Mouse (Mus musculus) midbrain, postnatal 0 days (tissue): ENCODE results near the gene Crkl. TPM values are rescaled to one million over a fixed set of nuclear protein-coding genes. Genes with fewer than 3 reads are reported as not detected.

ENCODE experiments used
- ATAC-seq: fragments of 200-750 bp; cut with Nextera tagmentation; 2 replicates; pipeline ENCODE4 v1.8.0; 2017; ENCODE audit warnings: moderate number of reproducible peaks, mild to moderate bottlenecking, moderate TSS enrichment, moderate library complexity; ENCODE audit not compliant: low FRiP score
- DNase-seq: peaks from one replicate; pipeline ENCODE4 v3.0.0-alpha.2; 2015; ENCODE audit warnings: low spot score
- H3K27ac ChIP-seq: fragments of 300-500 bp; sonication (generic); 2 replicates; pipeline ENCODE4 v1.5.1; 2014; ENCODE audit warnings: low read depth, mild to moderate bottlenecking, low read length, mixed read lengths
- H3K27me3 ChIP-seq: fragments of 300-500 bp; sonication (generic); 2 replicates; pipeline ENCODE4 v1.6.1; 2014; ENCODE audit warnings: low read length, control low read depth, mixed read lengths; ENCODE audit not compliant: insufficient read depth
- H3K36me3 ChIP-seq: fragments of 300-500 bp; sonication (generic); 2 replicates; pipeline ENCODE4 v1.6.1; 2014; ENCODE audit warnings: low read length, control low read depth, mixed read lengths; ENCODE audit not compliant: insufficient read depth
- H3K4me1 ChIP-seq: fragments of 300-500 bp; sonication (generic); 2 replicates; pipeline ENCODE4 v1.6.1; 2014; ENCODE audit warnings: mild to moderate bottlenecking, control low read depth, antibody characterized with exemption, low read length, mixed read lengths; ENCODE audit not compliant: insufficient read depth
- H3K4me2 ChIP-seq: fragments of 300-500 bp; sonication (generic); 2 replicates; pipeline ENCODE4 v1.6.1; 2014; ENCODE audit warnings: low read depth, mild to moderate bottlenecking, low read length, mixed read lengths; ENCODE audit not compliant: poor library complexity, severe bottlenecking
- H3K4me3 ChIP-seq: fragments of 300-500 bp; sonication (generic); 2 replicates; pipeline ENCODE4 v1.5.1; 2014; ENCODE audit warnings: low read depth, mild to moderate bottlenecking, low read length, moderate library complexity
- H3K9ac ChIP-seq: fragments of 300-500 bp; sonication (generic); replicated peaks from 2 replicates; pipeline ENCODE4 v1.6.1; 2014; ENCODE audit warnings: mild to moderate bottlenecking, low read length, moderate library complexity, mixed read lengths; ENCODE audit not compliant: poor library complexity, severe bottlenecking
- H3K9me3 ChIP-seq: fragments of 300-500 bp; sonication (generic); 2 replicates; pipeline ENCODE4 v1.6.1; 2016; ENCODE audit warnings: low read length, control low read depth
- CTCF ChIP-seq: IDR thresholded peaks from 2 replicates; pipeline ENCODE4 v1.5.1; 2016; ENCODE audit warnings: antibody characterized with exemption, mild to moderate bottlenecking
- WGBS: fragments of 180-500 bp; shearing (Covaris S2); extraction: QIAGEN DNeasy Blood & Tissue Kit; methylation state at CpG from one replicate; pipeline ENCODE4 v1.1.7; 2014; 5-methylcytosine and 5-hydroxymethylcytosine counted together
- polyA plus RNA-seq: library from polyadenylated mRNA; unstranded; fragments of >200 nt; fragmentation: Nextera tagmentation; extraction: Ambion mirVana; gene quantifications from 2 replicates; pipeline ENCODE4 v1.2.1, GENCODE M21; 2015
- total RNA-seq: library from RNA; depleted of rRNA; stranded (reverse); fragments of >200 nt; gene quantifications from 2 replicates; pipeline ENCODE4 v1.2.3, GENCODE M21; 2014

Crkl gene
- total and polyA plus RNA-seq, 2 experiments from 2014 or later, result 47.8 to 61.1 TPM

- Histone ChIP-seq H3K9me3 (no peaks in the 10 kb centered on the region), H3K36me3 (peaks cover 61% of the 10 kb centered on the region), H3K9ac (no peak overlapping the region), H3K4me3 (no peak overlapping the region), H3K4me2 (no peak overlapping the region), H3K4me1 (peaks cover 6% of the 10 kb centered on the region), H3K27me3 (no peaks in the 10 kb centered on the region), H3K27ac (no peak overlapping the region)
- ATAC-seq (no peak), DNase-seq (no peak)
- no peak for TF ChIP-seq CTCF
- WGBS, result 94% methylated on average over 6 of the region's 6 CpGs
These were observed 74.4 kb downstream of the Crkl start for GRCm38 (mm10) chr16:17526223-17526622.

GRCm38 (mm10) chr16:17527606-17528005 is 75.8 kb downstream of the Crkl start:
- Histone ChIP-seq H3K4me1 (peaks cover 10% of the 10 kb centered on the region), H3K9me3 (no peaks in the 10 kb centered on the region), H3K4me2 (no peak overlapping the region), H3K36me3 (peaks cover 47% of the 10 kb centered on the region), H3K27ac (no peak overlapping the region), H3K9ac (no peak overlapping the region), H3K27me3 (no peaks in the 10 kb centered on the region), H3K4me3 (no peak overlapping the region)
- ATAC-seq, result no peak
- TF ChIP-seq CTCF, result no peak
- no peak for DNase-seq

GRCm38 (mm10) chr16:17528276-17528675 is 76.5 kb downstream of the Crkl start:
- no peak for DNase-seq
- WGBS, result 85% methylated on average over 13 of the region's 13 CpGs
- peaks cover 10% of the 10 kb centered on the region for H3K4me1 ChIP-seq
- peaks cover 40% of the 10 kb centered on the region for H3K36me3 ChIP-seq
- H3K4me2 ChIP-seq, result no peak overlapping the region
- ATAC-seq, result no peak
- no peak for TF ChIP-seq CTCF
- H3K27ac ChIP-seq, result no peak overlapping the region
- H3K9ac ChIP-seq, result no peak overlapping the region
- H3K9me3 ChIP-seq, result no peaks in the 10 kb centered on the region
- no peak overlapping the region for H3K4me3 ChIP-seq
- no peaks in the 10 kb centered on the region for H3K27me3 ChIP-seq

- WGBS, result 18% methylated on average over 17 of the region's 17 CpGs
- H3K4me2 ChIP-seq, result peak overlapping the region; percentile 89
- no peaks in the 10 kb centered on the region for H3K27me3 ChIP-seq
- peak; percentile 8; the same call in 1 of the 2 replicates for ATAC-seq
- peaks cover 25% of the 10 kb centered on the region for H3K36me3 ChIP-seq
- no peak for DNase-seq
- peak overlapping the region; percentile 64 for H3K4me3 ChIP-seq
- peak overlapping the region; percentile 83 for H3K9ac ChIP-seq
- no peaks in the 10 kb centered on the region for H3K9me3 ChIP-seq
- H3K27ac ChIP-seq, result peak overlapping the region; percentile 98
- TF ChIP-seq CTCF, result no peak
- H3K4me1 ChIP-seq, result peaks cover 10% of the 10 kb centered on the region
These were observed 78.3 kb downstream of the Crkl start for GRCm38 (mm10) chr16:17529981-17530586.

- DNase-seq, result peak; percentile 97
- ATAC-seq, result peak; percentile 96
- WGBS, result under 1% methylated on average over 67 of the region's 67 CpGs
- Histone ChIP-seq H3K36me3 (peaks cover 19% of the 10 kb centered on the region), H3K4me1 (peaks cover 10% of the 10 kb centered on the region), H3K9ac (peak within 1 kb of the TSS; percentile 83), H3K4me3 (peak within 1 kb of the TSS; percentile 64), H3K27me3 (no peaks in the 10 kb centered on the region), H3K9me3 (no peaks in the 10 kb centered on the region), H3K27ac (peak within 1 kb of the TSS; percentile 98), H3K4me2 (peak within 1 kb of the TSS; percentile 89)
- no peak for TF ChIP-seq CTCF
These were observed 79.0 kb downstream of the Crkl start, which contains the start of gene Thap7 for GRCm38 (mm10) chr16:17530640-17531288. TSS of gene Thap7 (minus strand) at chr16:17531136.

- H3K27me3 ChIP-seq, result no peaks in the 10 kb centered on the region
- ATAC-seq (no peak), DNase-seq (no peak)
- 70% methylated on average over 4 of the region's 4 CpGs for WGBS
- peaks cover 10% of the 10 kb centered on the region for H3K4me1 ChIP-seq
- no peaks in the 10 kb centered on the region for H3K9me3 ChIP-seq
- H3K27ac ChIP-seq, result no peak overlapping the region
- no peak overlapping the region for H3K4me3 ChIP-seq
- peak; percentile 53 for TF ChIP-seq CTCF
- no peak overlapping the region for H3K4me2 ChIP-seq
- H3K9ac ChIP-seq, result no peak overlapping the region
- peaks cover 8% of the 10 kb centered on the region; the same call in 1 of the 2 replicates for H3K36me3 ChIP-seq
These were observed 80.5 kb downstream of the Crkl start for GRCm38 (mm10) chr16:17532271-17532670.
